Mouse (Mus musculus): ENCODE data around the gene Snx8. TPM values are rescaled to one million over a fixed set of nuclear protein-coding genes. Genes with fewer than 3 reads are reported as not detected.

Snx8 gene
- total and polyA plus RNA-seq, 3 experiments: 10.5 to 15.8 (median 12.0) TPM

DNA sequence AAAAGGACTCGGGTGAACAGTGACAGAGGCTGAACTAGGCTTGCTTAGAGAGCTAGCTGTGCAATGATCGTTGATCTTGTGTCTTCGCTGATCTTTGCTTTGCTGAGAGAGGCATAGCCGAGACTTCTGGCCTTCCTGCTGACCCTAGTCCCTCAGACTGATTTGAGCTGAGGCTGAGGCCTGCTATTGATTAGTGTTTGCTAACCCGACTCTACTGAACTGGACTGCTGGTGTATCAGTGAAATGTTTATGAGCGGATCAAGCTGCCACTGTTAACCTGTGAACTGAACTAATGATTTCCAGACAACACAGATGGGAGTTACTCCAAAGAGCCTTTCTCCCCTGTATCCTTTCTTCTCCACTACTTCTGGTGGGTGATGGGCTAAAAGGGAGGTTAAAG, 16.1 kb upstream of the Snx8 start:
- Histone ChIP-seq H3K4me3 (no peak overlapping the region), H3K27me3 (ENCODE audit: control insufficient read depth, insufficient read depth, low read length) (no peaks in the 10 kb centered on the region), H3K27ac (no peak overlapping the region), H3K9ac (ENCODE audit: low read depth, low read length) (no peak overlapping the region), H3K36me3 (ENCODE audit: control insufficient read depth, insufficient read depth, low read length) (no peaks in the 10 kb centered on the region), H3K4me1 (ENCODE audit: control insufficient read depth, insufficient read depth, low read length) (no peaks in the 10 kb centered on the region), H3K79me2 (replicated peaks; ENCODE audit: control insufficient read depth, insufficient read depth, low read length) (no peaks in the 10 kb centered on the region)
- intact Hi-C loops (cut with DNase I): no loop called here
- TF ChIP-seq CTCF (IDR thresholded peaks at IDR 0.05): no peak
- no peak for DNase-seq
- WGBS: 88% methylated on average over 6 of the region's 6 CpGs

GRCm38 (mm10) chr5:140402640-140403270, 13.7 kb upstream of the Snx8 start:
- no peaks in the 10 kb centered on the region for H3K36me3 ChIP-seq (ENCODE audit: control insufficient read depth, insufficient read depth, low read length)
- TF ChIP-seq CTCF (IDR thresholded peaks at IDR 0.05) (no peak), POLR2A (IDR thresholded peaks at IDR 0.05; ENCODE audit: insufficient read depth, low read depth, low read length) (no peak), EP300 (IDR thresholded peaks at IDR 0.05; ENCODE audit: insufficient read depth, low read depth, low read length) (no peak)
- no peak overlapping the region for H3K4me3 ChIP-seq
- intact Hi-C loops (cut with DNase I): no loop called here
- H3K27ac ChIP-seq: no peak overlapping the region
- H3K9ac ChIP-seq (ENCODE audit: low read depth, low read length): no peak overlapping the region
- H3K4me1 ChIP-seq (ENCODE audit: control insufficient read depth, insufficient read depth, low read length): no peaks in the 10 kb centered on the region
- no peak for DNase-seq
- no peaks in the 10 kb centered on the region for H3K79me2 ChIP-seq (replicated peaks; ENCODE audit: control insufficient read depth, insufficient read depth, low read length)
- no peaks in the 10 kb centered on the region for H3K27me3 ChIP-seq (ENCODE audit: control insufficient read depth, insufficient read depth, low read length)
- 72% methylated on average over 4 of the region's 4 CpGs for WGBS

- WGBS: 50% methylated on average over 8 of the region's 8 CpGs
- Histone ChIP-seq H3K79me2 (replicated peaks; ENCODE audit: control insufficient read depth, insufficient read depth, low read length) (no peaks in the 10 kb centered on the region), H3K4me1 (ENCODE audit: control insufficient read depth, insufficient read depth, low read length) (no peaks in the 10 kb centered on the region), H3K27me3 (ENCODE audit: control insufficient read depth, insufficient read depth, low read length) (no peaks in the 10 kb centered on the region), H3K27ac (no peak overlapping the region), H3K36me3 (ENCODE audit: control insufficient read depth, insufficient read depth, low read length) (no peaks in the 10 kb centered on the region), H3K4me3 (no peak overlapping the region), H3K9ac (ENCODE audit: low read depth, low read length) (no peak overlapping the region)
- intact Hi-C loops (cut with DNase I): loop anchor here (1.0 kb wide), 1 partner anchor 558 kb away; no protein-coding TSS in a partner anchor
- DNase-seq: no peak
- TF ChIP-seq CTCF (IDR thresholded peaks at IDR 0.05): peak; percentile 53
- no peak for TF ChIP-seq EP300 (IDR thresholded peaks at IDR 0.05; ENCODE audit: insufficient read depth, low read depth, low read length)
Measured at GRCm38 (mm10) chr5:140396166-140396940, 7.3 kb upstream of the Snx8 start.

DNA sequence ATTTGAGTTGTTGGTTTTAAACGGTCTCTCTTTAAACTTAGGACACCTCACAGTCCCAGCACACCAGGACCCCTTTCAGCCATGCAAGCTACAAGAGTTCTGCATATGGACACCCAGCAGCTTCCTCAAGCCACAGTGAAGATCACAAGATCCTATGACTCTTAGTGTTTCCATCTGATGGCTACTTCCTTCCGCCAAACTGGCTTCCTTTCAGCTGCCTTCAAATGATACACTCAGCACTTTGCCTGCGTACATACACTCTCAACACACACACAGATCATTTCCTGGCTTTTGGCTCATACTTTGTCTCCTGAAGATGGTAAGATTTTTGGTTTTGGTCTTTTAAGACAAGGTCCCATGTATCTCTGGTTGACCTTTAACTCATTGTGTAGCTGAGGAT, 3.6 kb upstream of the Snx8 start:
- TF ChIP-seq EP300 (IDR thresholded peaks at IDR 0.05; ENCODE audit: insufficient read depth, low read depth, low read length): no peak
- no peak for TF ChIP-seq POLR2A (IDR thresholded peaks at IDR 0.05; ENCODE audit: insufficient read depth, low read depth, low read length)
- no peak for TF ChIP-seq CTCF (IDR thresholded peaks at IDR 0.05)
- no peaks in the 10 kb centered on the region for H3K36me3 ChIP-seq (ENCODE audit: control insufficient read depth, insufficient read depth, low read length)
- H3K27ac ChIP-seq: no peak overlapping the region
- H3K4me1 ChIP-seq (ENCODE audit: control insufficient read depth, insufficient read depth, low read length): peaks cover 2% of the 10 kb centered on the region; the same call in 1 of the 2 replicates
- 44% methylated on average over 3 of the region's 3 CpGs for WGBS
- intact Hi-C loops (cut with DNase I): loop anchor here (5.0 kb wide), 1 partner anchor 110 kb away; no protein-coding TSS in a partner anchor
- no peak for DNase-seq
- no peak overlapping the region for H3K4me3 ChIP-seq
- H3K9ac ChIP-seq (ENCODE audit: low read depth, low read length): no peak overlapping the region
- no peaks in the 10 kb centered on the region for H3K79me2 ChIP-seq (replicated peaks; ENCODE audit: control insufficient read depth, insufficient read depth, low read length)
- no peaks in the 10 kb centered on the region for H3K27me3 ChIP-seq (ENCODE audit: control insufficient read depth, insufficient read depth, low read length)

- Histone ChIP-seq H3K79me2 (replicated peaks; ENCODE audit: control insufficient read depth, insufficient read depth, low read length) (no peaks in the 10 kb centered on the region; the same call in 1 of the 2 replicates), H3K36me3 (ENCODE audit: control insufficient read depth, insufficient read depth, low read length) (no peaks in the 10 kb centered on the region), H3K27ac (no peak overlapping the region), H3K27me3 (ENCODE audit: control insufficient read depth, insufficient read depth, low read length) (no peaks in the 10 kb centered on the region), H3K9ac (ENCODE audit: low read depth, low read length) (no peak overlapping the region), H3K4me1 (ENCODE audit: control insufficient read depth, insufficient read depth, low read length) (peaks cover 2% of the 10 kb centered on the region; the same call in 1 of the 2 replicates), H3K4me3 (no peak overlapping the region)
- DNase-seq: no peak
- 86% methylated on average over 5 of the region's 5 CpGs for WGBS
- TF ChIP-seq EP300 (IDR thresholded peaks at IDR 0.05; ENCODE audit: insufficient read depth, low read depth, low read length) (no peak), CTCF (IDR thresholded peaks at IDR 0.05) (no peak), POLR2A (IDR thresholded peaks at IDR 0.05; ENCODE audit: insufficient read depth, low read depth, low read length) (no peak)
- intact Hi-C loops (cut with DNase I): loop anchor here (5.0 kb wide), 1 partner anchor 110 kb away; no protein-coding TSS in a partner anchor
Measured at GRCm38 (mm10) chr5:140391981-140392380, 2.9 kb upstream of the Snx8 start.

DNA sequence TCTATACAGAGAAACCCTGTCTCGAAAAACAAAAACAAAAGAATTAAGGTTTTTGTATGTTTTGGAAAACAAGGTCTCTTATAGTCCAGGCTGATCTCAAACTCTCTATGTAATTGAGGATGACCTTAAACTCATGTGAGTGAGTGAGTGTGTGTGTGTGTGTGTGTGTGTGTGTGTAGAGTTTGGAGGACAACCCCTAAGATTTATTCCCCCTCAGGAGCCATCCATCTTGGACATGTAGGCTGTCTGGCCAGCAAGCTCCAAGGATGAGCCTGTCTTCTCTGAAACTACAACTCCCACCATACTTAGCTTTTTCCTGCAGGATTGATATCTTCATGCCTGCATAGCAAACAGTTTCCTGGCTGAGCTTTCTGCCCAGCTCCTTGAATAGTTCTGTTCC, 2.4 kb upstream of the Snx8 start:
- TF ChIP-seq CTCF (IDR thresholded peaks at IDR 0.05) (no peak), POLR2A (IDR thresholded peaks at IDR 0.05; ENCODE audit: insufficient read depth, low read depth, low read length) (no peak), EP300 (IDR thresholded peaks at IDR 0.05; ENCODE audit: insufficient read depth, low read depth, low read length) (no peak)
- Histone ChIP-seq H3K4me3 (no peak overlapping the region), H3K27ac (no peak overlapping the region), H3K9ac (ENCODE audit: low read depth, low read length) (no peak overlapping the region), H3K79me2 (replicated peaks; ENCODE audit: control insufficient read depth, insufficient read depth, low read length) (peaks cover 1% of the 10 kb centered on the region; the same call in 1 of the 2 replicates), H3K27me3 (ENCODE audit: control insufficient read depth, insufficient read depth, low read length) (no peaks in the 10 kb centered on the region), H3K36me3 (ENCODE audit: control insufficient read depth, insufficient read depth, low read length) (no peaks in the 10 kb centered on the region), H3K4me1 (ENCODE audit: control insufficient read depth, insufficient read depth, low read length) (peaks cover 2% of the 10 kb centered on the region; the same call in 1 of the 2 replicates)
- no peak for DNase-seq
- intact Hi-C loops (cut with DNase I): loop anchor here (5.0 kb wide), 1 partner anchor 111 kb away; no protein-coding TSS in a partner anchor
- WGBS: 72% methylated on average over 1 of the region's 1 CpGs
